Comparison of ENCODE assay signal across 2 mouse cellular contexts in the genomic region with DNA sequence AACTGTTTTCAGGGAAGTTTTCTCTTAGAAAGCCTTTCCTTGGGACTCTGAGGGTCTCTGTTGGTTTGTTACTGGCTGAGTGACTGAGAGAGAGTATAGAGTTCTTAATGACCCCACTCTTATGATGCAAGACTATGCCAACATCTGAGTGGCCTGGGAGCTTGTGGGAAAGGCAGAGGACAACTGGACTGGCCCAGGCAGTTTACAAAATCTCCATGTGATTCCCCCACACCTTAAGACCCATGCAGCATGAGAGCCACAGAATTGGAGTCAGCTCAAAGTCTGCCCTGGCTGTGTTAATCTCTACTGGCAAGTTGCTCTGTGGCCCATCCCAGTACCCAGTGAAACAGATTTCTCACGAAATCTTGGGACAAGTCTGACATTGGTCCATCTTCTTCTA.
TF ChIP-seq lines count a peak whose summit lies in the region.

No protein-coding gene starts in this region.

TF ChIP-seq in CH12.LX, 34 proteins besides CTCF, POLR2A, EP300 and RAD21:
- TF ChIP-seq ETS1 (conservative IDR thresholded peaks at IDR 0.05; ENCODE audit: low read depth, low read length) (no peak), USF1 (IDR thresholded peaks at IDR 0.05; ENCODE audit: low read depth, low read length) (no peak), ZKSCAN1 (IDR thresholded peaks at IDR 0.05; ENCODE audit: borderline replicate concordance, low read depth, low read length) (no peak), NELFE (IDR thresholded peaks at IDR 0.05; ENCODE audit: low read depth, low read length) (no peak), MAFK (IDR thresholded peaks at IDR 0.05; ENCODE audit: insufficient replicate concordance, low read length) (no peak), GABPA (IDR thresholded peaks at IDR 0.05; ENCODE audit: insufficient replicate concordance, low read depth, low read length) (no peak), MAZ (IDR thresholded peaks at IDR 0.05; ENCODE audit: low read depth, low read length) (no peak), MEF2A (IDR thresholded peaks at IDR 0.05; ENCODE audit: borderline replicate concordance, low read depth, low read length) (no peak), SMC3 (IDR thresholded peaks at IDR 0.05; ENCODE audit: low read depth, low read length) (no peak), ZC3H11A (IDR thresholded peaks at IDR 0.05; ENCODE audit: low read depth, low read length) (no peak), BHLHE40 (IDR thresholded peaks at IDR 0.05; ENCODE audit: low read depth, low read length) (no peak), MYC (IDR thresholded peaks at IDR 0.05; ENCODE audit: low read depth, low read length) (no peak), IRF4 (IDR thresholded peaks at IDR 0.05; ENCODE audit: low read depth, low read length) (no peak), MAX (IDR thresholded peaks at IDR 0.05; ENCODE audit: low read length) (no peak), KAT2A (IDR thresholded peaks at IDR 0.05; ENCODE audit: insufficient replicate concordance, low read length) (no peak), PAX5 (IDR thresholded peaks at IDR 0.05; ENCODE audit: low read length) (no peak), USF2 (conservative IDR thresholded peaks at IDR 0.05; ENCODE audit: low read depth, low read length) (no peak), TBP (conservative IDR thresholded peaks at IDR 0.05; ENCODE audit: low read depth, low read length) (no peak), UBTF (IDR thresholded peaks at IDR 0.05; ENCODE audit: low read depth, low read length) (no peak), NRF1 (IDR thresholded peaks at IDR 0.05; ENCODE audit: low read depth, low read length) (no peak)

TF ChIP-seq in myocyte, 11 proteins besides CTCF, POLR2A, EP300 and RAD21:
- TF ChIP-seq TCF12 (IDR thresholded peaks at IDR 0.05; ENCODE audit: insufficient read depth, poor library complexity, severe bottlenecking) (no peak), CEBPB (IDR thresholded peaks at IDR 0.05; ENCODE audit: insufficient read depth, poor library complexity, severe bottlenecking) (peak; percentile 93), TCF3 (IDR thresholded peaks at IDR 0.05; ENCODE audit: insufficient read length, low read depth) (no peak), POLR2AphosphoS2 (IDR thresholded peaks at IDR 0.05; ENCODE audit: insufficient read length, low read depth) (peak; percentile 72), E2F4 (IDR thresholded peaks at IDR 0.05; ENCODE audit: insufficient read depth) (no peak), SRF (IDR thresholded peaks at IDR 0.05; ENCODE audit: control insufficient read depth, insufficient read length, low read depth) (no peak), REST (IDR thresholded peaks at IDR 0.05; ENCODE audit: insufficient read depth, insufficient read length) (no peak), USF1 (IDR thresholded peaks at IDR 0.05; ENCODE audit: low read depth) (no peak), MYOD1 (IDR thresholded peaks at IDR 0.05; ENCODE audit: control insufficient read depth in 1 of 3, insufficient read length in 2 of 3, low read depth in 2 of 3) (peak in 1 of 3 experiments; percentile 11), MAX (IDR thresholded peaks at IDR 0.05; ENCODE audit: low read depth) (no peak), MYOG (IDR thresholded peaks at IDR 0.05; ENCODE audit: control insufficient read depth in 1 of 3, insufficient read depth in 1 of 3, insufficient read length in 2 of 3, low read depth in 2 of 3) (peak in 2 of 3 experiments; percentile 1 to 60)
TF ChIP-seq in myocyte: peak in this region for 4.
